Mouse (Mus musculus): Measurements from ENCODE around the gene Chsy1.

Chsy1 gene

DNA sequence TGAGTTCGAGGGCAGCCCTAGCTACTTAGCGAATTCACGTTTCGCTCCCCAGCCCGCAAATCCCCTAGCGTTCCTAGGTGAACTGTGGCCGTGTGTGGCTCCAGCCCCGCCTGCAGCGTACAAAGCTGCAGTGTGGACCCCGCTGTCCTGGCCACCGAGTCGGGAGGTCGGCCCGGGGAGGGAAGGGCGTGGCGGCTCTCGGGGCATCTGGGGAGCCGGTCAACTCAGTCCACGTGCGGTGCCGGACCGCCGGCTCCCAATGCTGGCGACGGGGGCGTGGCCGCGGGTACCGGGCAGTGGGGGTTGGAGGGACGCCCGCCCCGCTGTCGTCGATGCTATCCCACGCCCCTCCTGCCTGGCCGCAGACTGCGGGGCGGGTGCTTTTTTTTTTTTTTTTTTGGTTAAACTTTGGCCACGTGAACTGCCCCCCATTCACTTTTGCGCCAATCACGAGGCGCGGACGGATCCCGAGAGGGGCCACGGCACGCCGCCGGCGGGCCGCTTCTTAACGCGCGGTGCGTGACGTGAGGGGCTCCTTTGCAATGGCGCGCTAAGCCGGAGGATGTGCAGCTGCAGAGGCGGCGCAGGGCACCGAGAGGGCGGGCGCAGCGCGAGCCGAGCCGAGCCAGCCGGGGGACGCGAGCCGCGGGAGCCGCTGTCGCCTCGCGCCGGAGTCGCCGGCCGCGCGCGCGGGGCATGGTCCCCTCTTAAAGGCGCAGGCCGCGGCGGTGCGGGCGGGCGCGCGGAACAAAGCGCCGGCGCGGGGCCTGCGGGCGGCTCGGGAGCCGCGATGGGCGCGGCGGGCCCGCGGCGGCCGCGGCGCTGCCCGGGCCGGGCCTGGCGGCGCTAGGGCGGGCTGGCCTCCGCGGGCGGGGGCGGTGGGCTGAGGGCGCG is at the start of gene Chsy1:
Gene Chsy1 (plus strand): TSS at position 555 of the 894 bp plus-strand sequence.
- DNase-seq (ENCODE audit: low spot score): peak; percentile 91

DNA sequence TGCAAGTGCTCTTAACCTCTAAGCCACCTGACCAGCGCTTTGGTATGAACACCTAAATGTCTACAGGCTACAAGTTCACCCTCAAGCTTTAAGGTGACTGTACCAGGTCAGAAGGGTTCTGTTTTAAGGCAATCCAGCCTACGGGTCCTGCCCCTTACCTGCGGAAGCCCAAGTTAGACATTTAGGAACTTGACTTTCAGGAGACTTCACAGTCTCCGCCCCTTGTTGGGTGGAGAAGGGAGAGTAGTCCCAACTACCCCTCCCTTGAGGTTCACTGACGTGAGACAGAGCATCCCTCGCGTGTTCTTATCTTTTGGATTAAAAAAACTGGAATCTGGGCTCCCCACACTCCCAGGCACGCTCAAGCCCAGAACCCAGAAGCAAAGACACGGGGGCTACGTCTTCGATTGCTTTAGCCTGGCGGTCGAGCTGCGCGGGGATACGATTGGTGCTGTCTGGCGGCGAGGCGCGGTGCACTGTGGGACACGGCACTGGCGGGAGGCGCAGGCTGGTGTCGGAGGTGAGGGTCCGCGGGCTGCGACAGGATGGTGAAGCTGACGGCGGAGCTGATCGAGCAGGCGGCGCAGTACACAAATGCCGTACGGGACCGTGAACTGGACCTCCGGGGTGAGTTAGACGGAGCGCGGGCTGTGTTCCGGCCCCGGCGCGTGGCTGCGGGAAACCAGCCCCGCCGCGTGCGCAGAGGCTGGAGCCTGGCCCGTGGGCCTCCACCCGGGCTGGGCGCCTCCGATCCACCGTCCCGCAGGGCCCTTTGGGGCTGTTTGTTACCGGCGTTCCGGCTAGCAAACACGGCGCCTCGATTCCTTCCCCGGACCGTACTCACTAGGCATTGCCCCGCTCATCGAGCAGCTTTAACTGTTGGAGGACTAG is 49.0 kb upstream of the Chsy1 start:
- peak; percentile 90 for DNase-seq (ENCODE audit: low spot score)

DNA sequence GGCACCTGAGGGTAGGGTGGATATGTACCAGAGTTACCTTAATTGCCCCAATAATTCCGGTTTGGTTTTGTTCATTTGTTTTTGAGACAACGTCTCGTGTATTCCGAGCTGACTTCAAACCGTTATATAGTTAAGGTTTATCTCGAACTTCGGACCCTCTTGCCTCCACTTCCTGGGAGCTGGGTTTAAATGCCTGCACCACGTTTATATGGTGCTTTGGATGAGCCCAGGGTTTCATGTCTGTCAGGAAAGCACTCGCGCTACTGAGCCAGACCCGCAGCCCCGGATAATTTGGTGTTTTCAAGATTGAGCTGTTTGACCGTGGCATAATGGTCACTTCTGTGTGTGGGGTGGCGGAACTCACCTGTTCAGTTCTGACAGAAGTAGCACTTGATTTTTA is 48.3 kb upstream of the Chsy1 start:
- DNase-seq (ENCODE audit: low spot score): peak; percentile 14

DNA sequence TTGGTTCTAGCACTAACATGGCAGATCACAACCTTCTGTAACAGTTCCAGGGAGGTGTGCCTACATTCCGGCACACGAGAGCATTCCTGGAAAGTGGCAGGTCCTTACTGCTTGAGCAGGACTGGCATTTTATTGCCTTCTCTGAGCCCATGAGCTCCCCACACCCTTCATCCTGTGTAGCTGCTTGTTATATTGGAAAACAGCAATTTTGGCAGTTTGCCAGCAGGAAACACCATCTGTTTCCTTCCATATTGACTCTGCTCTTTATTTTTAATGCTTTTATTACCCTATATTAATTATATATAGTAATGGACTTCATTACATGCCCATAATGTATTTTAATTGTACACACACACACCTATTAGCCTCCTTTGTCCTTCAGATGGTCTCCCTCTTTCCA is 32.9 kb upstream of the Chsy1 start:
- no peak for DNase-seq (ENCODE audit: low spot score)

DNA sequence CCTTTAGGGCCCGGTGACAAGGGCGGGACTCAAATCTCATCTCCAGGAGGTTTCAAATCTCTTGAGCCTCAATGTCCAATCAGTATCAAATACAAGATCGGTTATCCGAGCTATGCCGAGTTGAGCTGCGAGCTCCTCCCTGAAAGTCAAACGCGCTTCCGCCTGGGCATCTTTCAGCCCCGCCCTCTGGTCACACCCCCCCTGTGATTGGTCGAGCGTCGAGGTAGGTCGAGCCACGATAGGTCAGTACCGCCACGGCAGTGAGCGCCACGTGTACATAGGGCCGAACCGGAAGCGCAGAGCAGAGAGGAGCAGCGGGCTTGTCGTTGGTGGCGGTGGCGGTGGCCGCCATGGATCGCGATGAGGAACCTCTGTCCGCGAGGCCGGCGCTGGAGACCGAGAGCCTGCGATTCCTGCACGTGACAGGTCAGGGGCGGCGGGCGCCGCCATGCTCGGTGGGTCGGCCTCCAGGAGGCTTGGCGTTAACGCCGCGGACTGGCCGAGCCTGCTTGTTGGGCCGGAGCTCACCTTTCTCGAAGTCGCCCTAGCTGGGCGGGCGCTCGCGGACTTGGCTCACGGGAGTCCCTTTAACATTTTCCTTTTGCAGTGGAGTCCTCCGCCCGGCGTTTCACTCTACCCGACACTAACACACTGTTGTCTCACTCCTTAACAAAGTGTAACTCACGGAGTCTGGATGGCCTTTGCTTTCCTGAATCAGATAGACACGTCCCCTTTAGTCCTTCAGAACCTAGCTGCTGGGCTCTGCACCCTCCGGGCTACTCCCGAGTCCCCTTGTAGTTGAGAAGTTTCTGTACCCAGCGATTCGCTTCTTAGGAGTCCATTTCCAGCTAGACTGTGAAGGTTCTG is 29.7 kb upstream of the Chsy1 start, which contains the start of gene Selenos:
Gene Selenos (plus strand): TSS at position 286 of the 867 bp plus-strand sequence.
- peak; percentile 98 for DNase-seq (ENCODE audit: low spot score)

DNA sequence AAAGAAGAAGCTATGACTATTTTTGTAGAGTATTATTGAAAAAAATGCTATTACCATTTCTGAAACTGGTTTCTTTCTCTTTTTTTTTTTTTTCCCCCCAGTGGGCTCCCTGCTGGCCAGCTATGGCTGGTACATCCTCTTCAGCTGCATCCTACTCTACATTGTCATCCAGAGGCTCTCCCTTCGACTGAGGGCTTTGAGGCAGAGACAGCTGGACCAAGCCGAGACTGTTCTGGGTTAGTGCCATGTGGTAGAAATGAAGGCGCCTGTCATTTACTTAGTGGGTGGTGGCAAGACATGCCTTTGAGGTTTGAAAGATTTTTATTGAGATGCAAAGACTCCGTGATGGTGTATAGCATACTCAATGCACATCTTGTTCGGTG is 29.1 kb upstream of the Chsy1 start:
- peak; percentile 5 for DNase-seq (ENCODE audit: low spot score)

DNA sequence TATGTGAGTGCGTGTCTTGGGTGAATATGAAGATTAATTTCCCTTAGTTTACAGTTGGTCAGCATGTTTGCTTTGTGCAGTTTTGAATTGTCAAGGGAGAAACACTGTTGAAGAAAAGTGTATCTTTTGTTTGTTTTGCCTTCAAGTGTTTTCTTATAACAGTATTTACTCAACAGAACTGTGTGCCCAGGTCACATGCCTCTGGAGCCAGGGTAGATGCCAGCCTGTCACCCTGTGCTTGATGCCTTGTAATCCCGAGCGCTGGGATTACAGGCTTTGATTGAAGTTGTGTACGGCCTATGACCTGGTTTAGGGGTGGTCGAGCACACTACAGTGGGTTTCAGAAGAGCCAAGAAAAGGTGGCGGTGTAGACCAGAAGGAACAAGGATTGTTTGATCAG is 25.6 kb upstream of the Chsy1 start:
- DNase-seq (ENCODE audit: low spot score): no peak

DNA sequence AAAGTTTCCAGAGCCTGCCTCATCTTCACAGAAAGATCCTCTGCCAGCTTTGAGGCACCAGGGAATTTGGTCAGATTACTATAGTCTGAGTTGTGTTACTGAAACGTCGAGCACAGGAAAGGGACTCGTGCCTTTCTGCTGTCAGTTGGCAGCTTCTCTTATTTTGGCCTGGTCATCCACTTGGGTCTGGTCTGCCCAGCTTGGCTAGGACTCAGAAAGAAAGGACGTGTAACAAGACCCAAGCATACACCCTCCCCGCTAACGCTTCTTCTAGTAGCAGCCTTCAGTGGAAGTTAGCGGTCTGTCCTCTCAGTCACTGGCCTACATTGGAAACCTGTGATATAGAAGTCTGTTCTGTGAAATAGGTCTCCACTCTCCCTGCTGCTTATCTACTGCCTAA is 24.8 kb upstream of the Chsy1 start:
- DNase-seq (ENCODE audit: low spot score): no peak

DNA sequence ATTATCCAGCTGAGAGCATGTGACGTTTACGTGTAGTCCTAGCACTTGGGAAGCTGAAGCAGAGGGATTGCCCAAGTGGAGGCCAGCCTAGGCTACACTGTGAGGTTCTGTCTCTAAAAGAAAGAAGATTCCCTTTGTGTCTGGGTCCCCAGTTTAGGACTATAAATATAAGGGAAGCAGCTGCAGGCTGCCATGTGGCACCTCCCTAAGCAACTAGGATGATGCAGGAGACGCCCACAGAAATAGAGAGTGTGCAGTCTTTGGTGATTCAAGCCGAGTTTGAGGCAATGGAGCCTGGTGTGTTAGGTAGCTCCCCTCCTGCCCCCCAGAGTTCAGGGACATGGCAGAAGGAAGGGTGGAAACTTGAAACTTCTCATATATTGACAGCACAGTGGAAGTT is 21.7 kb upstream of the Chsy1 start:
- DNase-seq (ENCODE audit: low spot score): no peak

DNA sequence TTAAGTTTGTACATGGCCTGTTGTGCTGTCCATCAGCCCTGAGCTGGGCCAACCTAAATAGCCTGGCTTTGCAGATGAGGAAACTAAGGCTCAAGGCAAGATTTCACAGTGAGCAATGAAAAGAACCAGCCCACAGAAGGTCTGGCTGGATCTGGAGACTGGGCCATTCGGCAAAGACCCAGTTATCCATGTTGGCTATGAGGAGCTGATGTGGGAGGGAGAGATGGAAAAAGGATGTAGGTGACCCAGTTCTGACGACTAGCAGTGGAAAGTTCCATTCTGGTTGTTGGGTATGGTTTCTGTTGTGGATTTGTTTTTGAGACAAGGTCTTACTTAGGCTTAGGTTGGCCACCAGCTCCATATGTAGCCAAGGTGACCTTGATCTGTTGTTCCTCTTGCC is 21.2 kb upstream of the Chsy1 start:
- DNase-seq (ENCODE audit: low spot score): no peak

DNA sequence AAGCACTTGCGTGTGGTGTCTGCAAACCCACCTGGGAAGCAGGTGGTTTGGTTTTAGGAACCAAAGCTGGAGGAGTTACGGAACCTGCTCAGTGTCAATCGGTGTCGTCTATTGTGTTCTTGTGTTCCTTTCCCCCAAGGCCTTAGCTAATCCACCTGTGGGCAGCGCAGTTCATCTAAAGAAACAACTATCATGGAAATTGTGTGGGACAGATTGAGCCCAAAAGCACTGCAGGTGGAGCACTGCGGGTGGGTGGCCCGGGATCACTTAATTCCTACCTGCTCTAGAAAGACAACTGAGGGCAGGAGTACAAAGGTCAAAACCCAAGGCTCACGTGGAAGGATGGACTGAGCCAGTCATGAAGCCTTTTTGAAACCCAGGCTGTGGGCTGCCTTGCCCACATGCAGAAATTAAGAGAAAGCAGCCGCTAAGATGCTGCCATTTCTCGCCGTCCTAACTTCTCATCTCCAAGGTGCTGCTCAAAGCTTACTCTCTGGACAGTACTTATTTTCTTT is 18.6 kb upstream of the Chsy1 start:
- no peak for DNase-seq (ENCODE audit: low spot score)

DNA sequence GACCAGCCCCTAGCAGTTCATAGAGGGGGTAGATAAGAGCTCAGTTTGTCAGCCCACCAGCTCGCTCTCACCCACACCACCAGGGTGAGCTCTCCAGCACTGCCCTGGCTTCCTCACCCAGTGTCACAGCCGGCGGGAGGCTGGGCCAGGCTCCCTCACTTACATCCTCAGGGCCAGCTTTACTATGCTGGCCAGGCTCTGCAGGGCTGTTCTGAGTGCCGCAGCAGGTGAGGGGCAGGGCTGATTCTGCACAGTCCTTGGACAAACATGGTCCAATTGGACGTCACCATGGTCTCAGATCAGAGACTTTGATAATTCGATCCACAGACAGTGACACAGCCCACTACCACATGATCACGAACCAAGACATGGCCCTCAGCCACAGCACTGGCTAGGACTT is 17.8 kb upstream of the Chsy1 start:
- no peak for DNase-seq (ENCODE audit: low spot score)

DNA sequence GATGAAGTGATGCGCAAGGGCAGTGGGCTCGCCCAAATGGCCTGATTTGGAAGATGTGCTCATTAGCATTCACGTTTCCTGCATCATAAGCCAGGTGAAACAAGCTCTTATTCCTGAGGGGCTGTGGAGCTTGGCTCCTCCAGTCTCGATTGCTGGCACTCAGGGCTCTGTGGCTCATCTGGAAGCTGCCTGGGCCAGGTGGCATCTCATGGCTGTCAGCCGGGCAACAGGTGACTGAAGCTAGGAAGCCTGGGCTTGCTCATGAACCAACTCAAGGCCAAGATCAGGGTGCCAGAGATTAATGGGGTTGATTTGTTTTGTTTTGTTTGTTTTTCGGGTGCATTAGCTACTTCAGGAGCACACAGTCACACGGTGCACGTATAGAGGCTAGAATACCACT is 16.7 kb upstream of the Chsy1 start:
- no peak for DNase-seq (ENCODE audit: low spot score)

DNA sequence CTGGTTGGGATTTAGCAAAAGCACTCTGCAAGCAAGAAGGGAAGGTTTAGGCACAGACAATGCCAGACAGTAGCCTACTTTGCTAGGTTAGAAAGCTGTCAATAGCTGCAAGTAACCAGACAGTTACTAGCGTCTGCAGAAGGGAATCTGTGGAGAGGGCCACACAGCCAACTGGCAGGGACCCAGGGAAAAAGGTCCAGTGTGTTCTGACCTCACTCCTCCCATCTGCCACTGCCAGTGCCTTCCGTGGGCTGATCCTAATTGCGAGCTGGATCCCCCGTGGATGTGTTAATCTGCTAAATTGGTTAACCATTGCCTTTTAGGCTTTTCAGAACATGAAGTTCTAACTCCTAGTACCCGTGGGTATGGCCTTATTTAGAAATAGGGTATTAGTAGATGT is 15.2 kb upstream of the Chsy1 start:
- DNase-seq (ENCODE audit: low spot score): no peak

DNA sequence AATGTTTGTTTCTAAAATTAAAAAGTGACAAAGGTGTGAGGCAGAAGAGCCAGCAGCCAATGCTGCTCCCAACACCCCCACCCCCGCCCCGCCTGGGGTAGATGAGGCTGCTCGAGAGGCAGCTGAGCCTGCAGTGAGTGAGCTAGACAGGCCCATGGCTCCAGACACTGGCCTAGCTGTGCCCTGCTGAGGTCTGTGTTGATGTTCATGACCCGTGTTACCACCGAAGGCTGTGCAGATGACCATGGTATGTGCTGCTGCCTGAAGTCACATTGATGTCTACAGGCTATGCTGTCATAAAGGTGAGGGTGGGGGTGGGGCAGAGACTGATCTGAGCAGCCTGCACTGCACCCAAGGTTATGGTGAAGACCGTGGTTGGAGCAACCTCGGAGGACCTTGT is 10.5 kb upstream of the Chsy1 start:
- DNase-seq (ENCODE audit: low spot score): no peak

DNA sequence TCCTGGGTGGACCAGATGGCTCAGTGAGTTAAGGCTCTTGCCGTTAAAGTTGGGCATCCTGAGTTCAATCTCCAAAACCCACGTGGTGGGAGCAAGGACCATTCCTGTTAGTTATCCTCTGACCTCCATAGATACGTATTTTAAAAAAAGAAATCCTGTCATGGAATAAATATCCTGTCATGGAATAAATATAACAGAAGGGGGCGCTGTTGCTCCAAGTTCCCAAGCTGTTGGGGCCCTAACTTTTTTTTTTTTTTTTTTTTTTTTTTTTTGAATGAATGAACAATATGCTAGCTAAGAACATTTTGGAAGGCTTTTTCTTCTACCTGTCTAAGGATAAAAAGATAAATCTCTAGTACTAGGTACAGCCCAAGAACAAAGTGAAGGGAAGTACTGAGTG is 7.4 kb upstream of the Chsy1 start:
- DNase-seq (ENCODE audit: low spot score): no peak

DNA sequence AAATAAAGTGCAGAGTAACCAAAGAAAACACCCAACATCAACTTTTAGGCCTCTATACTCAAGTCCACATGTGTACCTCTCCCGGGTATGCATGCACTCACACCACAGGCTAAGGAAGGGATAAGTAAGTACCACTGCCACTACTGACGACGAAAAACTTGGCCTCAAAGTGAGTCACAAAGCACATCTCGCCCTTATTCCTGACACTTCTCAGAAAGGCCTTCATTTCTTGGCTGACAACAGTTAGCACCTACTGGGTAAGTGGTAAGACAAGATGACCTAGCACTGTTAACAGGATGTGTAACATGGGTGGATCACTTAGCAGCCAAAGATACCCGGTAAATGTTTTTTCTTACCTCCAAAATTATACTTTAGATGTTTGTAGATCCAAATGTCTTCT is 4.8 kb upstream of the Chsy1 start:
- DNase-seq (ENCODE audit: low spot score): no peak

DNA sequence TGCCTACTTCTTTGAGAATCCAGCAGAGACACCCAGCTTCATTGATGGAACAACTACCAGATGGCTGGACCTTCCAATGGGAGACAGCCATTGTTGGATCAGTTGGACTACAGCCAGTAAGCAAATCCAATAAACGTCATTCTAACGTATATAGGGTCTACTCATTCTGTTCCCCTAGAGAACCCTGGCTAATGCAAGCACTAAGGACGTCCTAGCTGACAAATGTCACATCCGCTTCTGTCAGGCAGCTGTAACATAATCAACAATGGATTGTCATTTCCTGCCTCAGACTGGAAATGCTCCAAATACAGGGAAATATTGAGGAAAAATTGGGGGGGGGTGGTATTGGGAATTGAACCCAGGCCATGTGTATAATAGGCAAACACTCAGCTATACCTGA is 3.5 kb upstream of the Chsy1 start:
- no peak for DNase-seq (ENCODE audit: low spot score)

DNA sequence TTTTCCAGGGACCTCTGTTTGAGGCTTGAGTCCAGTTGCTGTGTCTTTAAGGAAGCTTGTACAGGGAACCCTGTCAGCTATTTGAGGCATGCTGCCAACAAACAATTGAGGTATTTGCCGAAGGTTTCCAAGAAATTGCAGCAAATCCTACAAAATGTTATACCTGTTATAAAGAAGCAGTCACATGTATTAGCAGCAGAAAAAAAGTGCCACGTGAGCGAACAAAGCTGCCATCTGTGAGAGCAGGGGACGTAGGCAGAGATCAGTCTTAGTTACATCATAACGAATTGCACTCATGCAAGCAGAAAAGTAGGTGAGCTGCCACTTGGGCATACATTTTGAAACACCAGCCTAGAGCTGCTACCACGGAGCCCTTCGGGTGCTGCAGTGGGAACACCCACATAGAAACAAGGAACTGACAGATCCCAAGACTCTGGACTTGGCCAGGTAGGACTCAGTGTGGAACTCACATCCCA is 2.7 kb upstream of the Chsy1 start:
- DNase-seq (ENCODE audit: low spot score): no peak

DNA sequence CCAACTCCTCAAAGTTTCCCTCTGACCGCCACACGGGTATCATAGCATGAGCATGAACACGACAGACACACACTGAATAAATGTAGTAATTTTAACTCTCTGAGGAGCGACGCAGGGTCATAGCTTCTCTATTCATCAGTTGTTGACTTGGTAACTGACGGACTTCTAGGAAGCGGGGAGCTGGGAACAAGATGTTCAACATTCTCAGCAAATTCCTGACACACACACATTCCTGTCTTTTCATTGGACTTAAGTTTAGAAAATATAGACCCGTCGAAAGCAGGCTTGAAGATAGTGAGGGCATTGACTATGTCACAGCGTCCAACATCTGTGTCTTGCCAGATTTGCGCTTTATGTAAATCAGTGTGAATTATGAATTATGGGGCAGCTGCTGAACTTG is 2.1 kb upstream of the Chsy1 start:
- no peak for DNase-seq (ENCODE audit: low spot score)

DNA sequence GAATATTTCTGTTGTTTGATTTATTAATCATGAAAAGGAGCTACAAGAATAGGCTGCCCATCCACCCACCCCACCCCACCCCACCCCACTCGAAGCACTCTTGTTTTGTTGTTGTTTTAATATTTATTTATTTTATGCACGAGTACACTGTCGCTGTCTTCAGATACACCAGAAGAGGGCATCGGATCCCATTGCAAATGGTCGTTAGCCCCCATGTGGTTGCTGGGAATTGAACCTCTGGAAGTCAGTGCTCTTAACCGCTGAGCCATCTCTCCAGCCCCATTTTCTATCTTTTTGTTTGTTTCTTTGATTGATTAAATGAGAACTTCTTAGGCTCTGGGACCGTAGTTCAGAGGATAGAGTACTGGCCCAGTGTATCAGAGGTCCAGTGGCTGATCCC is 1.4 kb upstream of the Chsy1 start:
- no peak for DNase-seq (ENCODE audit: low spot score)
